Mouse (Mus musculus) C2C12 (cell line): ENCODE measurements around the gene Proser3.

ENCODE experiments used
- CTCF ChIP-seq: IDR thresholded peaks from one replicate; pipeline ENCODE4 v1.5.1; 2011; ENCODE audit not compliant: control insufficient read depth, insufficient read depth, insufficient read length
- MAX ChIP-seq: IDR thresholded peaks from one replicate; pipeline ENCODE4 v1.6.1; 2011; ENCODE audit warnings: mild to moderate bottlenecking, control low read depth
- USF1 ChIP-seq: IDR thresholded peaks from one replicate; pipeline ENCODE4 v1.6.1; 2011; ENCODE audit warnings: low read depth, mild to moderate bottlenecking, control low read depth, moderate library complexity

GRCm38 (mm10) chr7:30493401-30493931 is 58.6 kb downstream of the Proser3 start, which contains the start of gene Prodh2:
- no peak for TF ChIP-seq USF1
- no peak for TF ChIP-seq CTCF
- TF ChIP-seq MAX: no peak
